Mouse (Mus musculus): ENCODE measurements at regions not wholly inside any gene's neighbourhood (a gene's known extent, or its start where the extent isn't known, plus 50 kb on each side); places are given as distances from the start of the nearest gene placed in this dataset.

GRCm38 (mm10) chr3:143807544-143807943 is 397.5 kb downstream of the Lmo4 start:
- no peak overlapping the region for H3K4me3 ChIP-seq
- WGBS (ENCODE audit: insufficient replicate concordance): 86% methylated on average over 8 of the region's 8 CpGs
- H3K36me3 ChIP-seq: no peaks in the 10 kb centered on the region
- no peak overlapping the region for H3K27ac ChIP-seq
- ATAC-seq: no peak
- H3K4me2 ChIP-seq: no peak overlapping the region
- no peak overlapping the region for H3K9ac ChIP-seq
- H3K9me3 ChIP-seq (replicated peaks): no peaks in the 10 kb centered on the region
- no peaks in the 10 kb centered on the region for H3K4me1 ChIP-seq
- no peaks in the 10 kb centered on the region for H3K27me3 ChIP-seq (replicated peaks)

- no peak for ATAC-seq
- H3K4me1 ChIP-seq: no peaks in the 10 kb centered on the region
- H3K9ac ChIP-seq: no peak overlapping the region
- 72% methylated on average over 3 of the region's 3 CpGs for WGBS (ENCODE audit: insufficient replicate concordance)
- H3K27ac ChIP-seq: no peak overlapping the region
- H3K27me3 ChIP-seq (replicated peaks): no peaks in the 10 kb centered on the region
- H3K4me2 ChIP-seq: no peak overlapping the region
- no peaks in the 10 kb centered on the region for H3K9me3 ChIP-seq (replicated peaks)
- no peak overlapping the region for H3K4me3 ChIP-seq
- no peaks in the 10 kb centered on the region for H3K36me3 ChIP-seq
Measured at GRCm38 (mm10) chr3:143806940-143807339, 398.1 kb downstream of the Lmo4 start.

- Histone ChIP-seq H3K4me1 (no peaks in the 10 kb centered on the region), H3K9ac (no peak overlapping the region), H3K27ac (no peak overlapping the region), H3K27me3 (replicated peaks) (no peaks in the 10 kb centered on the region), H3K9me3 (replicated peaks) (no peaks in the 10 kb centered on the region), H3K4me3 (no peak overlapping the region), H3K4me2 (no peak overlapping the region), H3K36me3 (no peaks in the 10 kb centered on the region)
- WGBS (ENCODE audit: insufficient replicate concordance): 71% methylated on average over 5 of the region's 5 CpGs
- ATAC-seq: no peak
Measured at GRCm38 (mm10) chr3:143797850-143798249, 407.2 kb downstream of the Lmo4 start.

- no peak overlapping the region for H3K4me2 ChIP-seq
- H3K36me3 ChIP-seq: no peaks in the 10 kb centered on the region
- no peak overlapping the region for H3K9ac ChIP-seq
- WGBS (ENCODE audit: insufficient replicate concordance): 71% methylated on average over 8 of the region's 8 CpGs
- ATAC-seq: no peak
- H3K4me1 ChIP-seq: no peaks in the 10 kb centered on the region
- H3K27ac ChIP-seq: no peak overlapping the region
- no peaks in the 10 kb centered on the region for H3K9me3 ChIP-seq (replicated peaks)
- no peaks in the 10 kb centered on the region for H3K27me3 ChIP-seq (replicated peaks)
- H3K4me3 ChIP-seq: no peak overlapping the region
Measured at GRCm38 (mm10) chr3:143790905-143791304, 414.1 kb downstream of the Lmo4 start.

- Histone ChIP-seq H3K27me3 (replicated peaks) (no peaks in the 10 kb centered on the region), H3K9me3 (replicated peaks) (no peaks in the 10 kb centered on the region), H3K9ac (no peak overlapping the region), H3K4me2 (no peak overlapping the region), H3K36me3 (no peaks in the 10 kb centered on the region), H3K27ac (no peak overlapping the region), H3K4me1 (no peaks in the 10 kb centered on the region), H3K4me3 (no peak overlapping the region)
- 58% methylated on average over 8 of the region's 8 CpGs for WGBS (ENCODE audit: insufficient replicate concordance)
- no peak for ATAC-seq
Measured at GRCm38 (mm10) chr3:143789932-143790570, 415.0 kb downstream of the Lmo4 start.

- 79% methylated on average over 8 of the region's 8 CpGs for WGBS (ENCODE audit: insufficient replicate concordance)
- no peaks in the 10 kb centered on the region for H3K27me3 ChIP-seq (replicated peaks)
- no peaks in the 10 kb centered on the region for H3K4me1 ChIP-seq
- H3K36me3 ChIP-seq: no peaks in the 10 kb centered on the region
- no peak for ATAC-seq
- H3K9ac ChIP-seq: no peak overlapping the region
- no peak overlapping the region for H3K27ac ChIP-seq
- no peaks in the 10 kb centered on the region for H3K9me3 ChIP-seq (replicated peaks)
- no peak overlapping the region for H3K4me2 ChIP-seq
- H3K4me3 ChIP-seq: no peak overlapping the region
Measured at GRCm38 (mm10) chr3:143786889-143787288, 418.1 kb downstream of the Lmo4 start.

GRCm38 (mm10) chr3:143784353-143784791 is 420.6 kb downstream of the Lmo4 start:
- H3K27ac ChIP-seq: no peak overlapping the region
- H3K4me3 ChIP-seq: no peak overlapping the region
- H3K4me2 ChIP-seq: no peak overlapping the region
- H3K27me3 ChIP-seq (replicated peaks): no peaks in the 10 kb centered on the region
- no peak overlapping the region for H3K9ac ChIP-seq
- 47% methylated on average over 3 of the region's 3 CpGs for whole genome bisulfite sequencing (ENCODE audit: insufficient replicate concordance)
- ATAC-seq: no peak
- H3K4me1 ChIP-seq: no peaks in the 10 kb centered on the region
- H3K9me3 ChIP-seq (replicated peaks): no peaks in the 10 kb centered on the region
- no peaks in the 10 kb centered on the region for H3K36me3 ChIP-seq

- 37% methylated on average over 2 of the region's 2 CpGs for WGBS (ENCODE audit: insufficient replicate concordance)
Measured at GRCm38 (mm10) chr3:143778161-143778560, 426.9 kb downstream of the Lmo4 start.

GRCm38 (mm10) chr3:143759337-143759736 is 445.7 kb downstream of the Lmo4 start:
- H3K9ac ChIP-seq: no peak overlapping the region
- no peak overlapping the region for H3K27ac ChIP-seq
- H3K27me3 ChIP-seq (replicated peaks): no peaks in the 10 kb centered on the region
- no peaks in the 10 kb centered on the region for H3K4me1 ChIP-seq
- no peak overlapping the region for H3K4me3 ChIP-seq
- no peak overlapping the region for H3K4me2 ChIP-seq
- ATAC-seq: no peak
- no peaks in the 10 kb centered on the region for H3K9me3 ChIP-seq (replicated peaks)
- WGBS (ENCODE audit: insufficient replicate concordance): 38% methylated on average over 1 of the region's 1 CpGs
- H3K36me3 ChIP-seq: no peaks in the 10 kb centered on the region

More at GRCm38 (mm10) chr3:143778161-143778560, 426.9 kb downstream of the Lmo4 start:
- no peaks in the 10 kb centered on the region for H3K36me3 ChIP-seq
- no peak overlapping the region for H3K4me3 ChIP-seq
- H3K9ac ChIP-seq: no peak overlapping the region
- H3K4me1 ChIP-seq: no peaks in the 10 kb centered on the region
- no peaks in the 10 kb centered on the region for H3K27me3 ChIP-seq (replicated peaks)
- no peak overlapping the region for H3K27ac ChIP-seq
- no peak overlapping the region for H3K4me2 ChIP-seq
- H3K9me3 ChIP-seq (replicated peaks): no peaks in the 10 kb centered on the region
- ATAC-seq: no peak

GRCm38 (mm10) chr3:143753197-143753596 is 451.8 kb downstream of the Lmo4 start:
- H3K4me2 ChIP-seq: no peak overlapping the region
- H3K36me3 ChIP-seq: no peaks in the 10 kb centered on the region
- H3K27ac ChIP-seq: no peak overlapping the region
- no peaks in the 10 kb centered on the region for H3K27me3 ChIP-seq (replicated peaks)
- H3K9ac ChIP-seq: no peak overlapping the region
- no peaks in the 10 kb centered on the region for H3K9me3 ChIP-seq (replicated peaks)
- H3K4me1 ChIP-seq: no peaks in the 10 kb centered on the region
- no peak overlapping the region for H3K4me3 ChIP-seq
- 78% methylated on average over 3 of the region's 3 CpGs for WGBS (ENCODE audit: insufficient replicate concordance)
- ATAC-seq: no peak

- H3K4me3 ChIP-seq: no peak overlapping the region
- no peak overlapping the region for H3K27ac ChIP-seq
- WGBS (ENCODE audit: insufficient replicate concordance): 56% methylated on average over 1 of the region's 1 CpGs
- H3K4me1 ChIP-seq: no peaks in the 10 kb centered on the region
- no peaks in the 10 kb centered on the region for H3K27me3 ChIP-seq (replicated peaks)
- no peaks in the 10 kb centered on the region for H3K36me3 ChIP-seq
- H3K4me2 ChIP-seq: no peak overlapping the region
- ATAC-seq: no peak
- H3K9me3 ChIP-seq (replicated peaks): no peaks in the 10 kb centered on the region
- H3K9ac ChIP-seq: no peak overlapping the region
Measured at GRCm38 (mm10) chr3:143752660-143753059, 452.4 kb downstream of the Lmo4 start.

- Histone ChIP-seq H3K4me1 (no peaks in the 10 kb centered on the region), H3K27me3 (replicated peaks) (no peaks in the 10 kb centered on the region), H3K4me3 (no peak overlapping the region), H3K9ac (no peak overlapping the region), H3K27ac (no peak overlapping the region), H3K36me3 (no peaks in the 10 kb centered on the region), H3K4me2 (no peak overlapping the region), H3K9me3 (replicated peaks) (no peaks in the 10 kb centered on the region)
- WGBS (ENCODE audit: insufficient replicate concordance): 69% methylated on average over 4 of the region's 4 CpGs
- ATAC-seq: no peak
Measured at GRCm38 (mm10) chr3:143750128-143750527, 454.9 kb downstream of the Lmo4 start.

GRCm38 (mm10) chr3:143743649-143744048 is 461.4 kb downstream of the Lmo4 start:
- Histone ChIP-seq H3K4me2 (0 out of 2 replicates have a peak overlapping the region, but pooled peaks have one; percentile 6), H3K27me3 (replicated peaks) (no peaks in the 10 kb centered on the region), H3K36me3 (no peaks in the 10 kb centered on the region), H3K27ac (no peak overlapping the region), H3K9ac (no peak overlapping the region), H3K4me1 (no peaks in the 10 kb centered on the region), H3K9me3 (replicated peaks) (no peaks in the 10 kb centered on the region), H3K4me3 (no peak overlapping the region)
- no peak for ATAC-seq
- WGBS (ENCODE audit: insufficient replicate concordance): 61% methylated on average over 7 of the region's 7 CpGs
